Mouse (Mus musculus) ES-Bruce4 (cell line): ENCODE results near the gene Nfatc4.

ENCODE experiments used
- EP300 ChIP-seq: IDR thresholded peaks from 2 replicates; pipeline ENCODE4 v1.6.1; 2011; ENCODE audit warnings: low read depth, low read length; ENCODE audit not compliant: insufficient read depth
- POLR2A ChIP-seq: IDR thresholded peaks from one replicate; pipeline ENCODE4 v1.8.1; 2011; ENCODE audit warnings: low read length; ENCODE audit not compliant: insufficient read depth

DNA sequence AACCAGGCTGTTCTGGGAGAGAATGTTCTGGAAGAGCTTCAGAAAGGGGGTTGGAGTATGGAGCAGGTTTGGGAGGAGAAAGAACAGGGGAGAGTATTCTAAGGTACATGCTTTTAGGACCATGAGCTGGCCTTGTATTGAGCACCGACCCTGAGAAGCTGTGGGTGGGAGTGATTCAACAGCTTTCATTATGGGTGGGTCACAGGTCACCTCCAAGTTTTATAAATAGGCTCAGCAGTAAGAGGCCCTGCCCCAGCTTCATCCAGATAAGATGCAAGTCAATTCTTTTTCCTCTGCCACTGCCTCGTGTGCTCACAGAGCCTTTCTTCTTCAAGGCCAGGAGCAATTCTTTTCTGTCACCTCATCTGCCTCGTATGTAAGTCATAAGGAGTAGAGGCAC lies 45.8 kb upstream of the Nfatc4 start:
- TF ChIP-seq POLR2A (no peak), EP300 (no peak)
